Mouse (Mus musculus): ENCODE measurements around the gene Klhl21. TPM values are rescaled to one million over a fixed set of nuclear protein-coding genes. Genes with fewer than 3 reads are reported as not detected.

Klhl21 gene
- polyA plus RNA-seq, 1 experiment from 2014 or later: 10.6 TPM

- H3K27me3 ChIP-seq (ENCODE audit: low read depth, poor library complexity, severe bottlenecking): peaks cover 12% of the 10 kb centered on the region
- H3K4me3 ChIP-seq: no peak overlapping the region
- peaks cover 50% of the 10 kb centered on the region for H3K4me1 ChIP-seq
- 95% methylated on average over 16 of the region's 16 CpGs for WGBS
- no peak for DNase-seq (ENCODE audit: low spot score)
- peaks cover 55% of the 10 kb centered on the region for H3K36me3 ChIP-seq
- H3K9me3 ChIP-seq (replicated peaks): no peaks in the 10 kb centered on the region
- H3K27ac ChIP-seq: no peak overlapping the region
Observed at GRCm38 (mm10) chr4:152012109-152012508, 3.5 kb downstream of the Klhl21 start.

- no peak overlapping the region for H3K27ac ChIP-seq
- no peak for DNase-seq (ENCODE audit: low spot score)
- WGBS: 88% methylated on average over 12 of the region's 12 CpGs
- H3K36me3 ChIP-seq: peaks cover 67% of the 10 kb centered on the region
- no peaks in the 10 kb centered on the region for H3K9me3 ChIP-seq (replicated peaks)
- peaks cover 39% of the 10 kb centered on the region for H3K4me1 ChIP-seq
- peaks cover under 1% of the 10 kb centered on the region; the same call in 1 of the 2 replicates for H3K27me3 ChIP-seq (ENCODE audit: low read depth, poor library complexity, severe bottlenecking)
- no peak overlapping the region for H3K4me3 ChIP-seq
Observed at GRCm38 (mm10) chr4:152013036-152013813, 4.6 kb downstream of the Klhl21 start.

- Histone ChIP-seq H3K36me3 (peaks cover 99% of the 10 kb centered on the region), H3K4me1 (peaks cover under 1% of the 10 kb centered on the region), H3K27ac (no peak overlapping the region), H3K27me3 (ENCODE audit: low read depth, poor library complexity, severe bottlenecking) (no peaks in the 10 kb centered on the region), H3K4me3 (no peak overlapping the region), H3K9me3 (replicated peaks) (no peaks in the 10 kb centered on the region)
- WGBS: 92% methylated on average over 6 of the region's 6 CpGs
- DNase-seq (ENCODE audit: low spot score): no peak
Observed at GRCm38 (mm10) chr4:152019073-152019472, 10.5 kb downstream of the Klhl21 start.

- Histone ChIP-seq H3K27me3 (ENCODE audit: low read depth, poor library complexity, severe bottlenecking) (no peaks in the 10 kb centered on the region), H3K9me3 (replicated peaks) (no peaks in the 10 kb centered on the region), H3K4me3 (no peak overlapping the region), H3K4me1 (peaks cover 10% of the 10 kb centered on the region), H3K36me3 (peaks cover 99% of the 10 kb centered on the region), H3K27ac (no peak overlapping the region)
- WGBS: 94% methylated on average over 21 of the region's 21 CpGs
- DNase-seq (ENCODE audit: low spot score): no peak
Observed at GRCm38 (mm10) chr4:152020024-152020423, 11.4 kb downstream of the Klhl21 start.

- no peak overlapping the region for H3K27ac ChIP-seq
- H3K4me3 ChIP-seq: no peak overlapping the region
- 79% methylated on average over 12 of the region's 12 CpGs for WGBS
- no peaks in the 10 kb centered on the region for H3K27me3 ChIP-seq (ENCODE audit: low read depth, poor library complexity, severe bottlenecking)
- peaks cover 26% of the 10 kb centered on the region for H3K4me1 ChIP-seq
- peaks cover 98% of the 10 kb centered on the region for H3K36me3 ChIP-seq
- no peak for DNase-seq (ENCODE audit: low spot score)
- no peaks in the 10 kb centered on the region for H3K9me3 ChIP-seq (replicated peaks)
Observed at GRCm38 (mm10) chr4:152021568-152022097, 13.0 kb downstream of the Klhl21 start.

GRCm38 (mm10) chr4:152022506-152022905 lies 13.9 kb downstream of the Klhl21 start:
- WGBS: 91% methylated on average over 8 of the region's 8 CpGs
- no peak overlapping the region for H3K4me3 ChIP-seq
- H3K36me3 ChIP-seq: peaks cover 89% of the 10 kb centered on the region
- no peaks in the 10 kb centered on the region for H3K9me3 ChIP-seq (replicated peaks)
- no peaks in the 10 kb centered on the region for H3K27me3 ChIP-seq (ENCODE audit: low read depth, poor library complexity, severe bottlenecking)
- DNase-seq (ENCODE audit: low spot score): no peak
- H3K4me1 ChIP-seq: peaks cover 33% of the 10 kb centered on the region
- H3K27ac ChIP-seq: no peak overlapping the region

- Histone ChIP-seq H3K36me3 (peaks cover 69% of the 10 kb centered on the region), H3K27me3 (ENCODE audit: low read depth, poor library complexity, severe bottlenecking) (no peaks in the 10 kb centered on the region)
- 93% methylated on average over 11 of the region's 11 CpGs for WGBS
Observed at GRCm38 (mm10) chr4:152024525-152024924, 15.9 kb downstream of the Klhl21 start.

GRCm38 (mm10) chr4:152026751-152027508 lies 18.3 kb downstream of the Klhl21 start:
- no peak for DNase-seq (ENCODE audit: low spot score)
- Histone ChIP-seq H3K4me1 (peaks cover 53% of the 10 kb centered on the region), H3K27me3 (ENCODE audit: low read depth, poor library complexity, severe bottlenecking) (peaks cover 5% of the 10 kb centered on the region; the same call in 1 of the 2 replicates), H3K9me3 (replicated peaks) (no peaks in the 10 kb centered on the region), H3K4me3 (peak overlapping the region; percentile 94), H3K36me3 (peaks cover 45% of the 10 kb centered on the region), H3K27ac (peak overlapping the region; percentile 92)
- 4% methylated on average over 41 of the region's 41 CpGs for WGBS

More at GRCm38 (mm10) chr4:152024525-152024924, 15.9 kb downstream of the Klhl21 start:
- no peak overlapping the region for H3K27ac ChIP-seq
- H3K4me1 ChIP-seq: peaks cover 46% of the 10 kb centered on the region
- DNase-seq (ENCODE audit: low spot score): no peak
- H3K4me3 ChIP-seq: 0 out of 2 replicates have a peak overlapping the region, but pooled peaks have one; percentile 6
- no peaks in the 10 kb centered on the region for H3K9me3 ChIP-seq (replicated peaks)

GRCm38 (mm10) chr4:152027524-152027923 lies 18.9 kb downstream of the Klhl21 start, which contains the start of gene Zbtb48:
Gene Zbtb48, minus strand, starts transcription at chr4:152027671.
- 0% methylated on average over 35 of the region's 35 CpGs for WGBS
- H3K4me3 ChIP-seq: peak within 1 kb of the TSS; percentile 94
- peaks cover 58% of the 10 kb centered on the region for H3K4me1 ChIP-seq
- H3K27me3 ChIP-seq (ENCODE audit: low read depth, poor library complexity, severe bottlenecking): peaks cover 11% of the 10 kb centered on the region
- peak; percentile 93 for DNase-seq (ENCODE audit: low spot score)
- peaks cover 39% of the 10 kb centered on the region for H3K36me3 ChIP-seq
- H3K9me3 ChIP-seq (replicated peaks): no peaks in the 10 kb centered on the region
- peak within 1 kb of the TSS; percentile 92 for H3K27ac ChIP-seq

- Histone ChIP-seq H3K4me1 (peaks cover 59% of the 10 kb centered on the region), H3K4me3 (peak overlapping the region; percentile 94), H3K27ac (no peak overlapping the region), H3K9me3 (replicated peaks) (no peaks in the 10 kb centered on the region), H3K27me3 (ENCODE audit: low read depth, poor library complexity, severe bottlenecking) (peaks cover 12% of the 10 kb centered on the region), H3K36me3 (peaks cover 30% of the 10 kb centered on the region)
- DNase-seq (ENCODE audit: low spot score): no peak
- WGBS: 61% methylated on average over 15 of the region's 15 CpGs
Observed at GRCm38 (mm10) chr4:152028456-152028855, 19.9 kb downstream of the Klhl21 start.

GRCm38 (mm10) chr4:152029087-152029486 lies 20.5 kb downstream of the Klhl21 start:
- no peak overlapping the region; the same call in 1 of the 2 replicates for H3K4me3 ChIP-seq

GRCm38 (mm10) chr4:152029997-152030396 lies 21.4 kb downstream of the Klhl21 start:
- H3K27me3 ChIP-seq (ENCODE audit: low read depth, poor library complexity, severe bottlenecking): peaks cover 12% of the 10 kb centered on the region
- no peak for DNase-seq (ENCODE audit: low spot score)
- peaks cover 49% of the 10 kb centered on the region for H3K4me1 ChIP-seq
- no peak overlapping the region for H3K4me3 ChIP-seq
- WGBS: 84% methylated on average over 4 of the region's 4 CpGs
- peaks cover 15% of the 10 kb centered on the region for H3K36me3 ChIP-seq
- no peaks in the 10 kb centered on the region for H3K9me3 ChIP-seq (replicated peaks)
- no peak overlapping the region for H3K27ac ChIP-seq

More at GRCm38 (mm10) chr4:152029087-152029486, 20.5 kb downstream of the Klhl21 start:
- no peak for DNase-seq (ENCODE audit: low spot score)
- peaks cover 12% of the 10 kb centered on the region for H3K27me3 ChIP-seq (ENCODE audit: low read depth, poor library complexity, severe bottlenecking)
- H3K9me3 ChIP-seq (replicated peaks): no peaks in the 10 kb centered on the region
- H3K27ac ChIP-seq: no peak overlapping the region
- H3K4me1 ChIP-seq: peaks cover 58% of the 10 kb centered on the region
- H3K36me3 ChIP-seq: peaks cover 24% of the 10 kb centered on the region
- 58% methylated on average over 5 of the region's 5 CpGs for WGBS

Measured in limb, embryonic 10.5 days (tissue).